In genomic region chr5:124211234-124211633, GRCm38 (mm10) we compare ENCODE assay signal across 9 mouse cellular contexts. TPM values are rescaled to one million over a fixed set of nuclear protein-coding genes. Genes with fewer than 3 reads are reported as not detected.
DNase-seq lines count a peak whose midpoint lies in the region; ATAC-seq and TF ChIP-seq lines count a peak whose summit lies in the region.
"Had no signal": no experiment of that assay in that cellular context is flagged by ENCODE, and none has a peak within 500 bp of the region (broad histone marks: within the 10 kb centered on the region; RNA-seq: fewer than 3 reads in every experiment).

No protein-coding gene starts in this region.

- H3K4me1 ChIP-seq in forebrain, postnatal 0 days (ENCODE audit: insufficient read depth), result no peaks in the 10 kb centered on the region
- H3K4me1 ChIP-seq in forebrain, embryonic 13.5 days, result peaks cover 31% of the 10 kb centered on the region
- peaks cover 37% of the 10 kb centered on the region for H3K4me1 ChIP-seq in midbrain, embryonic 10.5 days
- H3K4me1 ChIP-seq in midbrain, embryonic 13.5 days (replicated peaks), result peaks cover 24% of the 10 kb centered on the region
- H3K4me1 ChIP-seq in liver, postnatal 0 days (ENCODE audit: insufficient read depth), result peaks cover 20% of the 10 kb centered on the region

- no peaks in the 10 kb centered on the region for H3K9me3 ChIP-seq in forebrain, postnatal 0 days (ENCODE audit: low read length)
- H3K9me3 ChIP-seq in forebrain, embryonic 13.5 days (replicated peaks), result no peaks in the 10 kb centered on the region
- no peaks in the 10 kb centered on the region for H3K9me3 ChIP-seq in midbrain, embryonic 10.5 days (replicated peaks)
- no peaks in the 10 kb centered on the region for H3K9me3 ChIP-seq in midbrain, embryonic 13.5 days
- H3K9me3 ChIP-seq in liver, postnatal 0 days (ENCODE audit: low read length), result no peaks in the 10 kb centered on the region
- H3K9me3 ChIP-seq: neural tube, embryonic 12.5 days had no signal

- ATAC-seq in forebrain, postnatal 0 days, result no peak
- ATAC-seq in forebrain, embryonic 13.5 days, result no peak
- no peak for ATAC-seq in midbrain, embryonic 13.5 days
- no peak for ATAC-seq in liver, postnatal 0 days
- ATAC-seq in megakaryocyte, adult 5-6 weeks (ENCODE audit: poor library complexity, severe bottlenecking), result no peak

- 73% methylated on average over 8 of the region's 8 CpGs for WGBS in forebrain, postnatal 0 days
- 92% methylated on average over 8 of the region's 8 CpGs for WGBS in forebrain, embryonic 13.5 days
- WGBS in midbrain, embryonic 10.5 days, result 84% methylated on average over 8 of the region's 8 CpGs
- 87% methylated on average over 8 of the region's 8 CpGs for WGBS in midbrain, embryonic 13.5 days
- WGBS in liver, postnatal 0 days (ENCODE audit: insufficient replicate concordance), result 77% methylated on average over 8 of the region's 8 CpGs

- no peak overlapping the region for H3K4me2 ChIP-seq in forebrain, postnatal 0 days (ENCODE audit: low read depth)
- no peak overlapping the region for H3K4me2 ChIP-seq in forebrain, embryonic 13.5 days
- no peak overlapping the region for H3K4me2 ChIP-seq in midbrain, embryonic 13.5 days (replicated peaks)
- H3K4me2 ChIP-seq in liver, postnatal 0 days (ENCODE audit: low read depth, low read length), result no peak overlapping the region
- H3K4me2 ChIP-seq: neural tube, embryonic 12.5 days had no signal

- H3K36me3 ChIP-seq in forebrain, postnatal 0 days (ENCODE audit: insufficient read depth), result peaks cover 5% of the 10 kb centered on the region; the same call in 1 of the 2 replicates
- 0 out of 2 replicates have a peak, but pooled peaks cover 4% of the 10 kb centered on the region for H3K36me3 ChIP-seq in forebrain, embryonic 13.5 days (ENCODE audit: poor library complexity, severe bottlenecking)
- H3K36me3 ChIP-seq in midbrain, embryonic 10.5 days, result peaks cover 8% of the 10 kb centered on the region; the same call in 1 of the 2 replicates
- H3K36me3 ChIP-seq in midbrain, embryonic 13.5 days, result no peaks in the 10 kb centered on the region
- 0 out of 2 replicates have a peak, but pooled peaks cover 4% of the 10 kb centered on the region for H3K36me3 ChIP-seq in liver, postnatal 0 days (replicated peaks; ENCODE audit: insufficient read depth, low read length)
- H3K36me3 ChIP-seq: neural tube, embryonic 12.5 days had no signal

- intact Hi-C loops in gastrocnemius, adult 2 months (cut with DNase I), result loop anchor here (2.0 kb wide), 1 partner anchor 42 kb away; no protein-coding TSS in a partner anchor

- no peak for TF ChIP-seq CTCF in forebrain, postnatal 0 days (IDR thresholded peaks at IDR 0.05; ENCODE audit: low read depth)
- TF ChIP-seq CTCF in gastrocnemius, adult 2 months (IDR thresholded peaks at IDR 0.05), result no peak
- no peak for TF ChIP-seq CTCF in liver, postnatal 0 days (IDR thresholded peaks at IDR 0.05; ENCODE audit: low read depth)

- no peak overlapping the region for H3K27ac ChIP-seq in forebrain, postnatal 0 days (ENCODE audit: low read depth, low read length)
- no peak overlapping the region for H3K27ac ChIP-seq in forebrain, embryonic 13.5 days
- H3K27ac ChIP-seq in midbrain, embryonic 10.5 days (replicated peaks), result peak overlapping the region; percentile 14; the same call in 1 of the 2 replicates
- H3K27ac ChIP-seq in midbrain, embryonic 13.5 days, result no peak overlapping the region
- peak overlapping the region; percentile 88 for H3K27ac ChIP-seq in gastrocnemius, adult 2 months
- peak overlapping the region; percentile 44; the same call in 1 of the 2 replicates for H3K27ac ChIP-seq in liver, postnatal 0 days (ENCODE audit: low read depth)
- H3K27ac ChIP-seq: neural tube, embryonic 12.5 days had no signal

- no peak overlapping the region for H3K9ac ChIP-seq in forebrain, postnatal 0 days
- no peak overlapping the region for H3K9ac ChIP-seq in forebrain, embryonic 13.5 days
- H3K9ac ChIP-seq in midbrain, embryonic 13.5 days (replicated peaks), result no peak overlapping the region
- H3K9ac ChIP-seq in liver, postnatal 0 days (replicated peaks), result no peak overlapping the region
- H3K9ac ChIP-seq: neural tube, embryonic 12.5 days had no signal

- DNase-seq in forebrain, postnatal 0 days, result peak; percentile 55
- no peak for DNase-seq in midbrain, embryonic 10.5 days (ENCODE audit: low spot score)
- DNase-seq in gastrocnemius, adult 2 months, result peak; percentile 91
- DNase-seq in liver, postnatal 0 days, result no peak
- DNase-seq in thymus, postnatal 10 days (ENCODE audit: low spot score in 2 of 2), result no peak

- TF ChIP-seq EP300 in liver, postnatal 0 days (IDR thresholded peaks at IDR 0.05; ENCODE audit: low read depth), result no peak

- no peak overlapping the region for H3K4me3 ChIP-seq in forebrain, postnatal 0 days (ENCODE audit: low read depth, low read length)
- H3K4me3 ChIP-seq in forebrain, embryonic 13.5 days, result no peak overlapping the region
- no peak overlapping the region for H3K4me3 ChIP-seq in midbrain, embryonic 10.5 days
- H3K4me3 ChIP-seq in midbrain, embryonic 13.5 days (replicated peaks), result no peak overlapping the region
- peak overlapping the region; percentile 46 for H3K4me3 ChIP-seq in gastrocnemius, adult 2 months
- no peak overlapping the region for H3K4me3 ChIP-seq in liver, postnatal 0 days (ENCODE audit: low read depth, low read length)
- H3K4me3 ChIP-seq: neural tube, embryonic 12.5 days had no signal

- H3K27me3 ChIP-seq in forebrain, postnatal 0 days (ENCODE audit: insufficient read depth, low read length), result no peaks in the 10 kb centered on the region
- no peaks in the 10 kb centered on the region for H3K27me3 ChIP-seq in forebrain, embryonic 13.5 days
- no peaks in the 10 kb centered on the region for H3K27me3 ChIP-seq in midbrain, embryonic 10.5 days (ENCODE audit: low read depth, poor library complexity, severe bottlenecking)
- no peaks in the 10 kb centered on the region for H3K27me3 ChIP-seq in midbrain, embryonic 13.5 days
- H3K27me3 ChIP-seq in liver, postnatal 0 days (ENCODE audit: insufficient read depth, low read length), result no peaks in the 10 kb centered on the region
- H3K27me3 ChIP-seq: neural tube, embryonic 12.5 days had no signal

RNA-seq across cellular contexts. Expression of gene Pitpnm2, which starts 38.3 kb away (rescaled TPM):
- total RNA-seq in forebrain, postnatal 0 days (2014; rRNA removed), result 33.8 and 38.4 TPM in 2 replicates
- polyA plus RNA-seq in forebrain, postnatal 0 days (2015; fragmentation: Nextera tagmentation; extraction: Ambion mirVana), result 9.2 and 10.1 TPM in 2 replicates
- 5.4 and 6.5 TPM in 2 replicates for polyA plus RNA-seq in forebrain, embryonic 13.5 days (2015; fragmentation: Nextera tagmentation; extraction: Ambion mirVana)
- polyA plus RNA-seq in midbrain, embryonic 10.5 days (2016; fragmentation: Nextera tagmentation; extraction: Ambion mirVana), result 2.9 and 4.0 TPM in 2 replicates
- polyA plus RNA-seq in midbrain, embryonic 13.5 days (2015; fragmentation: Nextera tagmentation; extraction: Ambion mirVana), result 6.6 and 7.7 TPM in 2 replicates
- 10 to 100 TPM; 18.1 to 28.4 TPM for total RNA-seq in gastrocnemius, adult 2 months (2021)
- polyA plus RNA-seq in liver, postnatal 0 days (2015; fragmentation: Nextera tagmentation; extraction: Ambion mirVana), result 2.1 and 2.4 TPM in 2 replicates
- total RNA-seq in megakaryocyte, adult 5-6 weeks (2015), result 3.3 and 3.5 TPM in 2 replicates
- total RNA-seq in megakaryocyte, adult 5-6 weeks (2017), result 1.2 and 7.6 TPM in 2 replicates

Comparison
In these comparisons a context has a peak if more than half of its experiments do, and no peak if none do; other contexts are left out.
1. H3K27ac ChIP-seq: peak in midbrain, embryonic 10.5 days (single experiment), gastrocnemius, adult 2 months (single experiment) and liver, postnatal 0 days (single experiment); none in forebrain, postnatal 0 days (single experiment), forebrain, embryonic 13.5 days (single experiment) and midbrain, embryonic 13.5 days (single experiment).
2. DNase-seq: peak in forebrain, postnatal 0 days (single experiment) and gastrocnemius, adult 2 months (single experiment); none in midbrain, embryonic 10.5 days (single experiment), liver, postnatal 0 days (single experiment) and thymus, postnatal 10 days (0 of 2).